Mouse (Mus musculus) A20 (cell line): ENCODE measurements around the gene Wipf3.

Source experiments
- DNase-seq: peaks from one replicate; pipeline ENCODE4 v3.0.0-alpha.2; 2011; ENCODE audit warnings: low read depth, low spot score

Wipf3 gene

DNA sequence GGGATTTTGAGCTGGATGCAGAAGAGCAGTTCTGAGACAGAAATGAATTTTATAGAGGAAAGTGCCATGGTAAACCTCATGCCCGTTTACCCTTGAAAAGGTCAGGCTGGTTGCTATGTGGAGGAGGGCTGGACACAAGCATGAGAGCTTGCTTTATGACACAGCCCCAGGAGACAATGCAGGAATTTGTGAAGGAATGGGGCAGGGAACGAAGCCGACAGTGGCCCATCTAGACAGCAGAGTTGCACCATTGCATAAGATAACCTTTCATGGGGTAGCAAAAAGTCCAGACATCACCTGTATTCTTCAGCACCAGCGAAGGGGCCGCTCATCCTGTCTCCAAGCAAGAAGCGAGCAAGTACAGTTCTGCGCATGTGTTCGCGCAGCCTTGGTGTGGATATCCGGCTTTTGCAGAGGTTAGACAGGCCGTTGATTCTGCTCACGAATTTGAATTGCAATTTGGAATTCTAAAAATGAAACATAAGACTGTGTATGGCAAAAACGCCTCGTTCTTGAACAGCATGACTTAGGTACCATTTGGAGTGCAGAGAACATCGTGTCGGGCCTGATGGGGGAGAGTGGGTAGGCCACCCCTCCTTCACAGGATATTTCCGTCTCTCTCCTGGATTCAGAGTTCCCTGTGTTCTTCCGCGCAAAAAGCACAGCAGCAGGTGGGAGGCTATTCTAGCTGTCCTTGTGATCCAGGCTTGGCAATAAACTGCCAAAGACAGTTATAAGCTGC, 46.7 kb downstream of the Wipf3 start:
- DNase-seq: no peak

DNA sequence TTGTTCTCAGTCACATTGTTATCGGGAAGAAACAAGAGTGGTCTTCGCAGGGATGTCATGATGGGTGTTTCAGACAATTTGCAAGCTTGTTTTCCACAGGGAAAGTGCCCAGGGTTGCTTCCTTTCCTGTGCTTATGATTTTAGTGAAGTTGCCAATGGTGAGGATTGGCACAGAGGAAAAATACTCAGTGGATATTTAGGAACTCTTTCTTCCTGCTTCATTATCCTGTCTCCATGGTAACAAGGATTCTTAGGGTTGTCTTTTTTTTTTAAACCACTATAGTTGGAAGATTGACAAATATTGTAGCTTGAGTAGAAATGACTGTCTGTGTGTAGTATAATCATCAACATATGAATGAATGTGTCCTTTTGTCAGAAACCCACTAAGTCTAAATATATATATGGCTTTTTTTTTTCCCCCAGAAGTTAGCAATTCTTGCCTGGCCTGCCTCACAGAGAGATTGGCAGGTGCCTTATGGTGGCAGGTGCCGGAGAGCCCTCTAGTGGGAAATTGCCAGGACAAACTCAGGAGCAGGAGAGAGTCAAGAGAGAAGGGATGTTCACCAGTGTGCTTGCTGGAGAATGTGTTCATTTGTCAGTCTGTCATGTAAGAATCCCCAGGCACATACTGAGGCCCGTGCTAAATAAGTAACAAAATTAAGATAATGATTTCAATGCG, 49.4 kb downstream of the Wipf3 start:
- DNase-seq: peak; percentile 35

DNA sequence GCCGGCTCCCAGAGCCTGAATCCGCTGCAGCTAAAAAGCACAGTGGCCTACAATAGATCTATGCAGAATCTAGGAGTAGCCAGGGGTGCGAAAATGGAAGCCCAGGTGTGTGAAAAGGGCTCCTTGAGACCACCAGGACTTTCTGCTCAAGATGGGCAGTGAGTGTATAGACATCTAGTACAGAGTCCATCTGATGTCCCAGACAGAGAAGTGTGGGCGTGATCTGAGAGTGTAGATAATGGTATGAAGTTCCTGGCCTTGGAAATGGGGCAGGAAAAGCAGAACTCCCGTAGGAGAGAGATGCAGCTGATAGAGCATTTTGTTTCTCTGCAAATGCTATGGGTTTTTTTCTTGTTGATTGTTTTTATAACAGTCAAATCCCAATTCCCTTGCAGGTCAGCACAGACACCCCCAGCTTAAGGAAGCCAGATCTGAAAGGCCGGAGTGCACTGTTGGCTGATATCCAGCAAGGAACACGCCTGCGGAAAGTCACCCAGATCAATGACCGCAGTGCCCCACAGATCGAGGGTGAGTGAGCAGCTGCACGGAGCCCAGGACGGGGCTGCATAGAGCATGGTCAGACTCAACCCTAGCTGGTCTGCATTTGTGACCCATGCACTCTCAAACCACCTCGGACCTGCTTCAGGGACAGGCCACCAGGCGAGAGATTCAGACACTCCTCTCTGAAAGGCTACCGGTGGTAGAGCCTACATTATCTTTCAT, 52.1 kb downstream of the Wipf3 start:
- DNase-seq: no peak

DNA sequence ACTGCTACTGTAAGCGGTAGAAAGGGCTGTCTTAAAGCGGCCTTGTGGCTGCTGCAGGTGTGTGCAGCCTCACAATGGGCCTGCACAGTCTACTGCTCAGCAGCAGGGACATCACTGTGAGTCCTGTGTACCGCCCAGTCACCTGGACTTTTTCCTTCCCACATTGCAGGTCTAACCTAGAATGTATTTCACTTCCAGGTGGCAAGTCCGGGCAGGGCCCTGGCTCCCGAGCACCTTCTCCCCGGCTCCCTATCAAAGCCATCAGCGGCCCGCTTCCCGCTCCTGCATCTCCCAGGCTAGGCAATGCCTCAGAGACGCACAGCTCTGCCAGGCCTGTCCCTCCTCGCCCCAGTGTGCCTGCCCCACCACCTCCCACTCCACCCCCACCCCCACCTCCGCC, 55.6 kb downstream of the Wipf3 start:
- DNase-seq: no peak

DNA sequence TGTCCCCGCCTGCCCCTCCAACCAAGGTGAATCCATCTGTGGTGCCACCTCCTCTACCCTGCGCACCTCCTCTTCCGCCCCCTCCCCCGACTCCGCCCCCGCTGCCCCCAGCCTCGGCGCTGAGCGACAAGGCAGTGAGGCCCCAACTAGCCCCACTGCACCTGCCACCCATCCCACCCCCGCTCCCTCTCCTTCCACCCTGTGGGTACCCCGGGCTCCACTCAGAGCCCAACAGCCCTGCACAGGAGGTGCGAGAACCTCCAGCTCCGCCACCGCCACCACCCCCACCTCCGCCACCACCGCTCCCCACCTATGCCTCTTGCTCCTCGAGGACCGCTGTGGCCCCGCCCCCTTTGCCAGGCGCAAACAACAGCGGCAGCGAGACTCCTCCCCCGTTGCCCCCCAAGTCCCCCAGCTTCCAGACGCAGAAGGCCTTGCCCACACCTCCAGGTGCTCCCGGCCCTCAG, 56.1 kb downstream of the Wipf3 start:
- DNase-seq: no peak

DNA sequence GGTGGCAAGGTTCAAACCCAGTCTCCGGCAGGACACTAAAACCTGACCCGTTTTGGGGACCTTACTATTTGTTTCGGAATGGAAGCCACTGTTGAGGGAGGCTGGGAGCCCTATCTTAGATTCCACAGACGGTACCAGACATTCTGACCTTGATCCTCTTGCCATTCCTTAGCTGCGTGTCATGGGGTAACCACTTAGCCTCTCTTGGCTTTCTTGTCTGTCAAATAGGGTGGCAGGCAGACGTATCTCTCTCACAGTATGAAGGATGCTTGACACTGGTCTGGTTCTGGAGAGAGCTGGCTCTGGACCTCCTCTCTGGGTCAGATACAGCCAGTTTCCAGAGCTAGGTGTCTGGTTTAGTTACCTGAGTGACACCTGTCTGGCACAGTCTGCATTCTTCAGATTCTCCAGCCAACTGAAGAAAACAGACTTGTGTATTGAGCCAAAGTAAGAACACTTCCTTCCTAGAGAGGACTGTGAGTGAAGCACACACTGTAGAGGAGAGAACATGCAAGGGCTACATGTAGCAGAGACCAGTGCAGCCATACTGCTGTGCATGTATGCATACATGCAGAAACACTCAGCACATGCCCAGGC, 56.7 kb downstream of the Wipf3 start:
- no peak for DNase-seq

DNA sequence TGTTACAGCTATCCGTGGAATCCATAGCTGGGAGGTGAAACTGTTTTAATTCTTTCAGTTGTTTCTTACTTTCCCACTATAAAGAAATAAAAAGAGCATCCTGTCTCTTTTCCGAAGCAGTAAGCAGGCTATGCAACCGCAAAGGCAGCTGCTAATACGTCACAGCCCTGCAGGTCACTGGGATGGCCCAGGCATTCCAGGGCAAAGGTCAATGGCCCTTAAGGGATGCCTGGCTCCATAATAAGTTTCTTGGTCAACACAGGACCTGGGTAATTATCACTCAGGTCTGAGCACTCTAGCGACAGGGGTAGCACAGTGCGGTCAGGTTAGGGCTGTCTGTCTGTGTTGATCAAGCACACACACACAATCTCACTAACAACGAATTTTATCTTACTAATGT, 61.7 kb downstream of the Wipf3 start:
- DNase-seq: no peak

DNA sequence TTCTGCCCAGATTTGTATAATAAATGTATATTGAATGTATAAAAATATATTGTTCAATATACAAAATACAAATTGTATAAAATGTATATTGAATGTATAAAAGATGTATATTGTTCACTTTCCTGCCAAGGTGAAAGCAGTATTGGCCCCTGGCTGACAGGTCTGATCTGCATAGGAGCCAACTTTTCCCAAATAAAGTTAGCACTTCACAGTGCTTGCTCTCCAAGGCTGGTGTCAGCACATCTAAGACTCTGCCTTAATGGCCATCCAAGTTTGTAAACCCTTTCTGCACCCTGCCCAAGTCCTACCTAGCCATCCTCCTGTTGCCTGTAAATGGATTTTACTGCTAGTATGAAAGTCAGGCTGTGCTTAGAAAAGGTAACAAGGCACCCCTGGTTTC, 64.7 kb downstream of the Wipf3 start:
- no peak for DNase-seq

DNA sequence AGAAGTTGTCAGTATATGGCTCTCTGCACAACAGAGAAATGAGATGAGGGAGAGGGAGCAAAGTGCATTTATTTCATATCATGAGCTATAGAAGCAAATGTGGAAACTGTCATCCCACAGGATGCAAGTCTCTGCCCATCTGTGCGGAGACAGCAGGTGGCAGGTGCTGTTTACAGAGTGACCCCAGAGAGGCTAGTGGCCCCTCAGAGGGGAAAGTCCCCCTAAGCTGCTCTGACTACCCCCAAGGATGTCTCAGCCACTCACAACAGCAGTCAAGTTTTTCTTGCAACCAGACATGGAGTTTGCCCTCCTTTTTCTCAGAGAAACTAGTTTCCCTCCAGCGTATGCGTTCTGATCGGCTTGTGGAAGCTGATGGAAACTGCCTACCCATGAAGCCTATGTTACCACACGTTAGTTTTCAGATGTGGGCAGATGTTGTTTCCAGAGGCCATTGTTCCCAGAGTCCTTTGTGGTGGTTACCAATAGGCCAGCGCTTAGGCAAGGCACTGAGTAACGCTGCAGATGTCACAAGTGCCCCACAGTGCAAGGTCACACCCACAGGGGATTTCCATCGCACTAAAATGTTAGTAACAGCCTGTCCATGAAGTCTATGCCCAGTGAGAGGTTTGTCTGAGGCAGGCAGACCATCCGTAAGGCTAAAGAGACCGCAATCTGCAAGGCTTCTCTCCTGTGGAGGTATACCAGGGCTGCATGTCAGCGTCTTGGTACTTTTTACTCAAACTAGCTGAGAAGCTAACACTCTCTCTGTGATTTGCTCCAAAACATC, 65.4 kb downstream of the Wipf3 start:
- peak; percentile 60 for DNase-seq

DNA sequence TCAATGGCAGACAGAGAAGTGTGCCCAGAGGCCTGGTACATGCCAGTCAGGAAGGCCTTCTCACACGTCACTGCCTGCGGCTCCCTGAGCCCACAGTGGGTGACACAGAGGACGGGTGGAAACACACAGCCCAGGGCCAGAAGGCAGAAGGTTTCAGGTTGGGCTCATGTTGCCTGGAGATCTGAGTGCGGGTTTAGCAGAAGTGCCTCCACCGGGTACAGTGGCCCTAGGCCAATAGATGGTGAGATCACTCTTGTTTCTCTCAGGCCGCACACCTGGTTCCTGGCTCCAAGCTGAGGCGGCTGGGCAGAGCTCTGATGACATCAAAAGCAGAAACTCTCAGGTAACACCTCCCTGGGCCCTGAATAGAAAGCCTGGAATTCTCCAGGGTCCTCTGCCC, 66.8 kb downstream of the Wipf3 start:
- no peak for DNase-seq

DNA sequence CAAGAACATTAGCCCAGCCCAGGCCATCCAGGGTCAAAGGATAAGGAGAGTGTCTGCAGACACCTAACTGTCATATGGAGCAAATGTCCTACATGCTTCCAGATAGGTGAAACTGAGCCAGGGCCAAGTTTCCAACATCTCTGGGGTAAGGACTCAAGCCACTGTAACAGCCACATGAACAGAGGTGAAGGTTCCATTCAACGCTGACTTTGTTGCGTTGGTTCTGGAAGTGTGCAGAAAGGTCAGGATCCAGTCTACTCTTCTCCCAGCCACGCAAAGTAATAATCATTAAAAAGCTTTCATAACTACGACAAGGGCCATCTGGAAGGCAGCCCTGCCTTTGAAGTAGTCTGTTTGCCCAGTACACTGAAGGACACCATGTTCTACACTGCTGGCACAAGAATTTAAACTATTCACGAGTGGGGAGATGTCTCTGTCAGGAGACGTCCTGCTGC, 73.3 kb downstream of the Wipf3 start:
- no peak for DNase-seq

DNA sequence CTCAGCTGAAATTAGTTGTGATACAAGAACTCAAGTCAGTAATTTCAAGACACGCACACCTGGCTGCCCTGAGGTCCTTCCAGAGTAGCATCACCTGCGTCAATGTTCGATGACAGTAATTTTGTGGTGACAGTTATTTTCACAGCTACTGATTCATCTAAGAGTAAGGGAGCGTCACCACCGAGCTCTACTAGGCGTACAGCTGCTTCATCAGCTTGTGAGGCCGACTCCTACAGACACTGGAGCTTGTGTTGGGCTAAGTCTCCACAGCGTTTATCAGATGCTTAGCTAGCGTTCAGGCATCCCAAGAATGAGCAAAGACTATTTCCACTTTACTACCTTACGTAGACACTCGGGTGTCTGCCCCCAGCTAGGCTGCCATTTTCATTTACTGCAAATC, 76.9 kb downstream of the Wipf3 start:
- no peak for DNase-seq

DNA sequence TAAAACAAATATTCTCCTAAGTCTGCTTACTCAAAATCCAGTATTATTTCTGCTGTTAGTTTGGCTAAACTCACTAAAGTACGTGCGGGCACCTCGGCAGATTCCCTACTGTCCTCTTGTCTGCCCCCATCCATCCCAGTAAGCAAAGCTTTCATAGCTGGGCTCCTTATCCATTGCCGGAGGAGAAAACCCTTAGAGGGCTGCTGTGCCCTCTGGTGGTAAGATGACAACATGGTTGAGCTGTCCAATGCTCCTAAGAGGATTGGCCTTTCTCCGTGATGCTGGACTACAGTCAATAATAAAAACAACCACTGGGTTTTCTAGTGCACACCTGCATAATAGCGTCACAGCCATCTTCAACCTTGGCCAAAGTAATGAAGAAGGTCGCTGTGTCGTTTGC, 77.6 kb downstream of the Wipf3 start:
- DNase-seq: peak; percentile 30

DNA sequence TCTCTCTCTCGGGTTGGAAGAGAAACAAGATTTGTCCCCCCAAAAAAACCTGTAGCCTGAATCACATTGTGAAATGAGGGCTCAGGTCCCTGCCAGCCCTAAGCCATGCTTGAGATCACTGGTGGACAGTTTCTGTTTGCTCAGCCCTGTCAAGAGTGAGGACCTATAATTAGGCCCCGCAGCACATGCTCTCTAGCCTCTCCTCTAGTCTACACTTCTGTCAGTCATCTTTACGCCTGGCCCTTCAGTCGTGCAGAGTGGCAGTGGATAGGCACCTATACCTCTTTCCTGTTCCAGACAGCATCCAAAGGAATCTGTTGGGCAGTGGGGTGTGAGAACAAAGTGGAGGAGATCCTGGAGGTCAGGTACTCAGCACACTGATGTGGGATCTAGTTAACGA, 78.4 kb downstream of the Wipf3 start:
- no peak for DNase-seq

DNA sequence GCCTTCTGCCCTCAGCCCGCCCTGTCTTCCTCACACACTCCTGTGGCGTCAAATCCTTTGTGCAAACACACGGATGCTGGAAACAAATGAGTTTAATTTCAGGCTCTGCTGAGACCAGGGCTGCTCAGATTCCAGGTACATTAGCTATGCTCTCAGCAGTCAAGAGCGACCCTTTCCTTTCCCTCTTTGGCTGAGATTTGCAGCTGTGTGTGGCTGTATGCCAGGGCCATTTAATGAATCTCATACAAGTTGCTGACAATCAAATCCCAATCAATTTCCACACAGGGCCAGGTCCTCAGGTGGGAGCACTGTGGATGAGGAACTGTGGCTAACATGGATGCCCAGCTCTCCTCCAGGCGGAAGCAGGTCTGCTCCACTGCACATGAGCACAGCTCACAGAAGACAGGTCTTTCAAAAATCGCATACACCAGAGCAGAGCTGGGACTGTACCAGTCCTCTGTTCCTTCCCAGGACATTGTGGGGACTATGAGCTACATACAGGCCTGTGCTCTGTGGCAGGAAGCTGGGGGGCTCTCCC, 78.9 kb downstream of the Wipf3 start:
- no peak for DNase-seq

DNA sequence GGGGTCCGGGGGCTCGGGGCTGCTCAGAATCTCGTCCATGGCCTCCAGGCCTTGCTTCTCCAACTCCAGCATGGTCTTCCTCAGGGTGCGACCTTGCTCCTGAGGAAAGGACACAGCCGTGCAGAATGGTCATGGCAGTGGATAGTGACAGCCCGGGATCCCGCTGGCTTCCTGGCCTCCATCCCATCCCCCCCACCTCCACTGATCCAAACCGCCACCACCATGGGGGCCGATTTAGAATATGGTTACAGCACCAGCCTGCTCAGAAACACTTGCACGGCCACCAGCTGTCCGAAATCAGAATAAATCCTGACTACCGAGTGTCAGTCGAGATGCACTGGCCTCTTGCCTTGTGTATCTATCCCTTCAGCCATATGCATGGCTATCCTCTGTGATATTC, 79.9 kb downstream of the Wipf3 start:
- DNase-seq: no peak

DNA sequence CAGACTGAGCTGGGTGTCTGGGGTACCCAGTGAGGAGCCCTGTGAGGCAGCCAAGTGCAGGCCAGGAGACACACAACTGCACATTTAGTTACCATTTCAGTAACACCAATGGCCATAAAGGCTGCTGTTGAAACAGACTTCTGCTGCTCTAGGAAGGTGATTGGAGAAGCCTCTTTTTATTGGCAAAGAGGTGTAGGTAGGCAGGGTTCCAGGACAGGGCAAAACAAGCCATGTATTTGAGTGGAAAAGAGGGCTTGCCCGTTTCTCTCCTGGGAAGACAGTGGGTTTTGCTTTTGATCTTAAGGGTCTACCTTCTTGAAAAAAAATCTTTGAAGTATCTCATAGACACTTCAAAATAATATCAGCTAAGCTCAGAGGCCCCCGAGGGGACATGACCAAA, 82.9 kb downstream of the Wipf3 start:
- no peak for DNase-seq

DNA sequence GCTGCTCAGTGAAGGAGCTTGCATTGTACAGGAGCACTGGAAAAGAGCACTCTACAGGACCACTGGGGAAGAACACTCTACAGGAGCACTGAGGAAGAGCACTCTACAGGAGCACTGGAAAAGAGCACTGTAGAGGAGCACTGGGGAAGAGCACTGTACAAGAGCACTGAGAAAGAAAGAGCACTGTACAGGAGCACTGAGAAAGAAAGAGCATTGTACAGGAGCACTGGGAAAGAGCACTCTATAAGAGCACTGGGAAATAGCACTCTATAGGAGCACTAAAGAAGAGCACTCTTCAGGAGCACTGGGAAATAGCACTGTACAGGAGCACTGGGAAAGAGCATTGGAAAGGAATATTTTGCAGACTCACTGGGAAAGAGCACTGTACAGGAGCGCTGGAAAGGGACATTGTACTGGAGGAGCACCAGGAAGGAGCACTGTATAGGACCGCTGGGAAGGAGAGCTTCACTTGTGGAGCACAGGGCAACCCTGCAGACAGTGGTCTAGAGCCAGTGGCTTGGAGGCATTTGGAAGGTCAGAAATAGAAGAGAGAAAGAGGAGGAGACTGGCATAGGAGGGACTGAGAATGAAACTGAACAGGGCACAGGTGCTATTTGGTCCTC, 87.2 kb downstream of the Wipf3 start:
- no peak for DNase-seq

DNA sequence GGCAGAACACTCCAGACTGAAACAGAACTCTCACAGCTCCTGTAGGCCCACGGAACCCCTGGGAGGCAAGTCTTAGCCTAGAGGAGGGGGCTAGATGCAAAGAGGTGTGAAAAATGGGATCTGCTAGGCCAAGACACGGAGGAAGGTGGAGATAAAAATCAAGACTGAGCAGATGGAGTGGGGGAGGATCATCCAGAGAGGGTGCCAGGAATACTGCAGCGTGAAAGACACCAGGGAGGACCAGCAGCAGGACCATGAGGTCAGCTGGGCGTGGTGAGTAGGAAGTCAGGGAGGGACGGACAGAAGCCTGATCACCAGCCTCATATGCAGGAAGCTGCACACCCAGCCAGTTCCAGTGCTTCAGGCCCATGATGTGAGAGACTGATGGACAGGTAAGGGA, 89.4 kb downstream of the Wipf3 start:
- no peak for DNase-seq

DNA sequence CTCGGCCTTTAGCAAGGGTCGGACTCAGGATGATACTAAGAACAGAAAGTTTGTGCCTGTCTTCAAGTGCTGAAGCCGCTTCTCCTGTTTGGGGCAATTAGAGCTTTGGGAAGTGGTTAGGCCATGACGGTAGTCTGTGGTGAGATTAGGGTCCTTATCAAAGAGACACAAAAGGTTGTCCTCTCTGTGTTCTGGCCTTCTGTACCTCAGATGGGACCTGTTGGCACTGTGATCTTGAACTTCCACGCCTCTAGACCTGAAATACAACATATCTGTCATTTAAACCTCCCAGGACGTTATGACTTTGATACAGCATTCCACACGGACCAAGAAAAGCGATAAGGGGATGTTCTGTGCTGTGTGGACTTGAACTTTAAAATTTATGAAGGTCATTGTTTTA, 99.3 kb downstream of the Wipf3 start:
- no peak for DNase-seq

DNA sequence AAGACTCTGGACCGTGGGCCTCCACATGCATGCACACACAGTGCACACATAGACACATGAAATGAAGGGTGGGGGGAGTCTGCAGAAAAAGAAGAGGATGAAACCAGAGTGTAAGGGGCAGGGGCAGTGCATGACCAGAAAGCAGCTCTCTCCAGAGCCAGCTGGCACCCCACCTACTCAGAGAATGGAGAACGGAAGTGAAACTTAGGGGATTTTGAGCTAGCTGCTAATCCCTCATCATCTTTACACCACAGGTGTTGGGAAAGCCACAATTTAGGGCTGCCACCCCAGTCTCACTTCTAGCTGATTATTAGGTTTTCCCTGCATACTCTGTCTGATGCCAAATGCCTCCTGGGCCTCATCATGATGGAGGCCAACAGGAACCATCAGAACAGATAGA, 100.8 kb downstream of the Wipf3 start:
- DNase-seq: peak; percentile 49
